Mouse (Mus musculus) CH12.LX (cell line): ENCODE data around the gene Actn2. TPM values are rescaled to one million over a fixed set of nuclear protein-coding genes. Genes with fewer than 3 reads are reported as not detected.

Source experiments
- DNase-seq: peaks from one replicate; pipeline ENCODE4 v3.0.0-alpha.2; 2013; ENCODE audit errors: extremely low read depth
- H3K27ac ChIP-seq: 2 replicates; pipeline ENCODE4 v1.5.1; 2012; ENCODE audit warnings: low read depth, mild to moderate bottlenecking, control low read depth, moderate library complexity; ENCODE audit not compliant: insufficient read depth
- H3K27me3 ChIP-seq: replicated peaks from 2 replicates; pipeline ENCODE3; 2012; ENCODE audit warnings: inconsistent platforms
- H3K36me3 ChIP-seq, 2 experiments: replicated peaks in 1 of 2; 2 replicates each; pipeline versions ENCODE3 to v1.6.1; 2012; ENCODE audit warnings: inconsistent platforms in 1 of 2, low read length in 1 of 2, mild to moderate bottlenecking in 1 of 2, mixed read lengths in 1 of 2, moderate library complexity in 1 of 2; ENCODE audit not compliant: control insufficient read depth in 1 of 2, insufficient read depth in 1 of 2
- H3K4me1 ChIP-seq, 2 experiments: 2 replicates each; pipeline ENCODE4 v1.6.1; 2012; ENCODE audit warnings: inconsistent platforms in 1 of 2, moderate library complexity in 1 of 2; ENCODE audit not compliant: insufficient read depth in 2 of 2, control insufficient read depth in 1 of 2
- H3K4me2 ChIP-seq: 2 replicates; pipeline ENCODE4 v1.6.1; 2012; ENCODE audit warnings: low read depth, mild to moderate bottlenecking, control low read depth; ENCODE audit not compliant: poor library complexity, insufficient read depth, severe bottlenecking
- H3K4me3 ChIP-seq, 3 experiments: fragments of 150-350 bp in 1 of 3; sonication (generic) in 1 of 3; replicated peaks in 1 of 3; 2 replicates each; pipeline versions ENCODE3 to v1.5.1; 2011 to 2012; ENCODE audit warnings: low read depth in 2 of 3, low read length in 2 of 3, mild to moderate bottlenecking in 2 of 3, moderate library complexity in 2 of 3, control low read depth in 1 of 3, improper control_type of control experiment in 1 of 3, inconsistent platforms in 1 of 3, mixed read lengths in 1 of 3; ENCODE audit not compliant: poor library complexity in 1 of 3
- H3K79me2 ChIP-seq: replicated peaks from 2 replicates; pipeline ENCODE4 v1.6.1; 2012; ENCODE audit warnings: mild to moderate bottlenecking, moderate library complexity; ENCODE audit not compliant: control insufficient read depth, poor library complexity, insufficient read depth, severe bottlenecking; ENCODE audit errors: extremely low read depth
- H3K9ac ChIP-seq: 2 replicates; pipeline ENCODE4 v1.6.1; 2012; ENCODE audit warnings: low read depth, mild to moderate bottlenecking, control low read depth, moderate library complexity; ENCODE audit not compliant: insufficient read depth
- H3K9me3 ChIP-seq: replicated peaks from 2 replicates; pipeline ENCODE3; 2012; ENCODE audit warnings: low read length, inconsistent platforms, mixed read lengths
- CHD1 ChIP-seq: IDR thresholded peaks from 2 replicates; pipeline ENCODE4 v1.6.1; 2012; ENCODE audit warnings: low read depth, low read length, improper control_type of control experiment, inconsistent platforms
- CHD2 ChIP-seq: IDR thresholded peaks from 2 replicates; pipeline ENCODE4 v1.6.1; 2011; ENCODE audit warnings: low read length, improper control_type of control experiment
- EP300 ChIP-seq: IDR thresholded peaks from 2 replicates; pipeline ENCODE4 v1.6.1; 2011; ENCODE audit warnings: low read length, improper control_type of control experiment
- ETS1 ChIP-seq: conservative IDR thresholded peaks from 2 replicates; pipeline ENCODE4 v1.6.1; 2012; ENCODE audit warnings: low read depth, mild to moderate bottlenecking, inconsistent platforms, low read length, improper control_type of control experiment, moderate library complexity
- GABPA ChIP-seq: IDR thresholded peaks from 2 replicates; pipeline ENCODE4 v1.6.1; 2012; ENCODE audit warnings: low read depth, low read length, improper control_type of control experiment, inconsistent platforms; ENCODE audit not compliant: insufficient replicate concordance
- HCFC1 ChIP-seq: IDR thresholded peaks from 2 replicates; pipeline ENCODE4 v1.6.1; 2012; ENCODE audit warnings: low read depth, mild to moderate bottlenecking, inconsistent platforms, low read length, improper control_type of control experiment
- IRF4 ChIP-seq: IDR thresholded peaks from 2 replicates; pipeline ENCODE4 v1.6.1; 2014; ENCODE audit warnings: low read depth, mild to moderate bottlenecking, inconsistent platforms, low read length, improper control_type of control experiment
- KAT2A ChIP-seq: IDR thresholded peaks from 2 replicates; pipeline ENCODE4 v1.6.1; 2012; ENCODE audit warnings: low read length, improper control_type of control experiment, inconsistent platforms; ENCODE audit not compliant: insufficient replicate concordance
- PAX5 ChIP-seq: IDR thresholded peaks from 2 replicates; pipeline ENCODE4 v1.6.1; 2012; ENCODE audit warnings: low read length, inconsistent platforms, mixed read lengths
- POLR2A ChIP-seq: IDR thresholded peaks from 2 replicates; pipeline ENCODE4 v1.6.1; 2011; ENCODE audit warnings: low read depth, mild to moderate bottlenecking, improper control_type of control experiment, low read length
- SIN3A ChIP-seq: IDR thresholded peaks from 2 replicates; pipeline ENCODE4 v1.6.1; 2012; ENCODE audit warnings: low read length, improper control_type of control experiment, inconsistent platforms
- TCF12 ChIP-seq: IDR thresholded peaks from 2 replicates; pipeline ENCODE4 v1.6.1; 2014; ENCODE audit warnings: low read depth, mild to moderate bottlenecking, inconsistent platforms, low read length, improper control_type of control experiment
- UBTF ChIP-seq: IDR thresholded peaks from 2 replicates; pipeline ENCODE4 v1.6.1; 2012; ENCODE audit warnings: low read depth, mild to moderate bottlenecking, inconsistent platforms, low read length, improper control_type of control experiment, moderate library complexity
- USF2 ChIP-seq: conservative IDR thresholded peaks from 2 replicates; pipeline ENCODE4 v1.6.1; 2011; ENCODE audit warnings: low read depth, low read length, improper control_type of control experiment
- ZC3H11A ChIP-seq: IDR thresholded peaks from 2 replicates; pipeline ENCODE4 v1.6.1; 2012; ENCODE audit warnings: low read depth, mild to moderate bottlenecking, inconsistent platforms, low read length, improper control_type of control experiment
- ZKSCAN1 ChIP-seq: IDR thresholded peaks from 2 replicates; pipeline ENCODE4 v1.6.1; 2012; ENCODE audit warnings: low read depth, inconsistent platforms, low read length, improper control_type of control experiment, borderline replicate concordance
- ZMIZ1 ChIP-seq: IDR thresholded peaks from 2 replicates; pipeline ENCODE4 v1.6.1; 2012; ENCODE audit warnings: low read depth, mild to moderate bottlenecking, inconsistent platforms, low read length, improper control_type of control experiment
- ZNF384 ChIP-seq: IDR thresholded peaks from 2 replicates; pipeline ENCODE4 v1.6.1; 2012; ENCODE audit warnings: low read depth, low read length, improper control_type of control experiment, inconsistent platforms
- dilution Hi-C: fragments of 300-500 bp; cut with MboI; formaldehyde crosslinking; loops from 2 replicates; pipeline ENCODE4 v1.14.3; 2020; ENCODE audit warnings: low sequenced_read_pairs; ENCODE audit not compliant: extremely low pct_unique_long_range_greater_than_20kb, extremely low pct_ligation_motif_present
- in situ Hi-C: fragments of 300-500 bp; cut with MboI; formaldehyde crosslinking; loops from 3 replicates; pipeline ENCODE4 v1.14.3; 2019; ENCODE audit warnings: low sequenced_read_pairs, low pct_ligation_motif_present, low pct_unique_long_range_greater_than_20kb, mixed read lengths
- polyA plus RNA-seq: library from polyadenylated mRNA; unstranded; fragments of >175 nt; gene quantifications from 2 replicates; pipeline ENCODE4 v1.2.1, GENCODE M21; 2012; ENCODE audit warnings: low read depth; ENCODE audit not compliant: insufficient read length
- total RNA-seq, 2 experiments: library from RNA; depleted of rRNA; stranded (reverse); fragments of 300-350 nt in 1 of 2; fragments of >200 nt in 1 of 2; gene quantifications; 2 replicates each; pipeline ENCODE4 v1.2.3; 2012 to 2014

Gene Actn2
- total and polyA plus RNA-seq, 3 experiments: not detected

GRCm38 (mm10) chr13:12341447-12341846 is 887 bp upstream of the Actn2 start:
- Histone ChIP-seq H3K36me3 (no peaks in the 10 kb centered on the region), H3K79me2 (no peaks in the 10 kb centered on the region), H3K9ac (no peak overlapping the region), H3K4me3 (no peak overlapping the region), H3K9me3 (no peaks in the 10 kb centered on the region), H3K4me1 (no peaks in the 10 kb centered on the region; a peak in 1 of 4 replicates), H3K4me2 (no peak overlapping the region), H3K27ac (no peak overlapping the region), H3K27me3 (no peaks in the 10 kb centered on the region)
- no peak for TF ChIP-seq CHD1
- no peak for TF ChIP-seq ZKSCAN1
- TF ChIP-seq UBTF: no peak
- TF ChIP-seq GABPA: no peak
- no peak for TF ChIP-seq ZMIZ1
- TF ChIP-seq POLR2A: no peak
- no peak for TF ChIP-seq ZC3H11A
- DNase-seq: no peak
- in situ Hi-C loops (no loop called here), dilution Hi-C loops (no loop called here)

- dilution Hi-C loops (no loop called here), in situ Hi-C loops (no loop called here)
- no peaks in the 10 kb centered on the region for H3K79me2 ChIP-seq
- DNase-seq: no peak
- no peaks in the 10 kb centered on the region; a peak in 1 of 4 replicates for H3K4me1 ChIP-seq
- TF ChIP-seq PAX5: no peak
- TF ChIP-seq KAT2A: no peak
- TF ChIP-seq TCF12: no peak
- no peak for TF ChIP-seq UBTF
- TF ChIP-seq USF2: no peak
- TF ChIP-seq EP300: no peak
- no peaks in the 10 kb centered on the region for H3K36me3 ChIP-seq
- no peak overlapping the region for H3K4me3 ChIP-seq
- H3K4me2 ChIP-seq: no peak overlapping the region
- H3K9ac ChIP-seq: no peak overlapping the region
- no peak overlapping the region for H3K27ac ChIP-seq
- H3K27me3 ChIP-seq: no peaks in the 10 kb centered on the region
- no peaks in the 10 kb centered on the region for H3K9me3 ChIP-seq
These were observed 1.1 kb downstream of the Actn2 start for GRCm38 (mm10) chr13:12339446-12339845.

GRCm38 (mm10) chr13:12337752-12338151 is 2.8 kb downstream of the Actn2 start:
- H3K4me2 ChIP-seq: no peak overlapping the region
- H3K27me3 ChIP-seq: no peaks in the 10 kb centered on the region
- no peak for DNase-seq
- no peak overlapping the region for H3K9ac ChIP-seq
- H3K4me1 ChIP-seq: peaks cover 5 to 12% of the 10 kb centered on the region in 2 experiments; a peak in 3 of 4 replicates
- H3K9me3 ChIP-seq: no peaks in the 10 kb centered on the region
- no peaks in the 10 kb centered on the region for H3K36me3 ChIP-seq
- in situ Hi-C loops: no loop called here
- no peaks in the 10 kb centered on the region for H3K79me2 ChIP-seq
- dilution Hi-C loops: no loop called here
- H3K27ac ChIP-seq: no peak overlapping the region
- no peak for TF ChIP-seq CHD2
- no peak for TF ChIP-seq IRF4
- TF ChIP-seq SIN3A: no peak
- TF ChIP-seq ZNF384: no peak
- TF ChIP-seq USF2: no peak
- TF ChIP-seq POLR2A: no peak
- TF ChIP-seq HCFC1: no peak
- no peak for TF ChIP-seq ETS1
- H3K4me3 ChIP-seq: no peak overlapping the region
